Mouse (Mus musculus) cerebellum, adult 2 months (tissue): ENCODE data around the gene Aldh3b3.

Experiments
- CTCF ChIP-seq: fragments of 200-500 bp; IDR thresholded peaks from 2 replicates; pipeline ENCODE4 v1.5.1; 2011; ENCODE audit warnings: low read depth, mild to moderate bottlenecking, control low read depth, low read length, moderate library complexity, borderline replicate concordance; ENCODE audit not compliant: insufficient read depth
- POLR2A ChIP-seq: fragments of 200-500 bp; IDR thresholded peaks from 2 replicates; pipeline ENCODE4 v1.6.1; 2011; ENCODE audit warnings: low read length, control low read depth, borderline replicate concordance; ENCODE audit not compliant: insufficient read depth

- TF ChIP-seq POLR2A (no peak), CTCF (no peak)
Observed at GRCm38 (mm10) chr19:3927989-3928388, 30.5 kb upstream of the Aldh3b3 start.
